Comparison of ENCODE assay signal across 29 mouse cellular contexts in genomic region chr14:8294257-8294656, GRCm38 (mm10). TPM values are rescaled to one million over a fixed set of nuclear protein-coding genes. Genes with fewer than 3 reads are reported as not detected.
DNase-seq lines count a peak whose midpoint lies in the region; ATAC-seq and TF ChIP-seq lines count a peak whose summit lies in the region.
"Had no signal": no experiment of that assay in that cellular context is flagged by ENCODE, and none has a peak within 500 bp of the region (broad histone marks: within the 10 kb centered on the region; RNA-seq: fewer than 3 reads in every experiment).

No protein-coding gene starts in this region.

- no peak overlapping the region for H3K4me2 ChIP-seq in hindbrain, embryonic 16.5 days (ENCODE audit: low read length)
- H3K4me2 ChIP-seq: embryonic facial prominence, embryonic 12.5 days; embryonic facial prominence, embryonic 15.5 days; forebrain, embryonic 12.5 days; forebrain, embryonic 15.5 days; heart, embryonic 12.5 days; heart, embryonic 15.5 days; hindbrain, embryonic 13.5 days had no signal

- no peak overlapping the region for H3K4me3 ChIP-seq in embryonic fibroblast, embryonic 13.5 days (ENCODE audit: insufficient read depth, low read length)
- no peak overlapping the region for H3K4me3 ChIP-seq in hindbrain, embryonic 16.5 days (ENCODE audit: low read length)
- H3K4me3 ChIP-seq: embryonic facial prominence, embryonic 12.5 days; embryonic facial prominence, embryonic 15.5 days; erythroblast, embryonic 14.5 days; forebrain, embryonic 12.5 days; forebrain, embryonic 15.5 days; heart, embryonic 12.5 days; heart, embryonic 15.5 days; hindbrain, embryonic 10.5 days; hindbrain, embryonic 13.5 days had no signal

- peak overlapping the region; percentile 98 for H3K27ac ChIP-seq in embryonic fibroblast, embryonic 13.5 days (ENCODE audit: insufficient read depth, low read length)
- no peak overlapping the region for H3K27ac ChIP-seq in hindbrain, embryonic 16.5 days (ENCODE audit: low read depth, low read length)
- H3K27ac ChIP-seq: embryonic facial prominence, embryonic 12.5 days; embryonic facial prominence, embryonic 15.5 days; forebrain, embryonic 12.5 days; forebrain, embryonic 15.5 days; heart, embryonic 15.5 days; hindbrain, embryonic 10.5 days; hindbrain, embryonic 13.5 days; hindbrain, postnatal 0 days had no signal

- ATAC-seq in hindbrain, embryonic 16.5 days, result no peak
- ATAC-seq: activated CD4-positive, CD25-positive, alpha-beta regulatory T cell, adult 4 months; forebrain, embryonic 15.5 days; hindbrain, postnatal 0 days; inflammation-experienced regulatory T-cells, adult 6 months; intestine, embryonic 16.5 days had no signal

- TF ChIP-seq POLR2A in embryonic fibroblast, embryonic 13.5 days (IDR thresholded peaks at IDR 0.05; ENCODE audit: low read depth, low read length), result no peak

- TF ChIP-seq CTCF in embryonic fibroblast, embryonic 13.5 days (IDR thresholded peaks at IDR 0.05; ENCODE audit: borderline replicate concordance, insufficient read depth, low read length), result no peak

- WGBS in hindbrain, embryonic 16.5 days, result 97% methylated on average over 1 of the region's 1 CpGs

- H3K36me3 ChIP-seq in hindbrain, embryonic 16.5 days (ENCODE audit: control insufficient read depth, insufficient read depth, low read length), result no peaks in the 10 kb centered on the region
- H3K36me3 ChIP-seq: embryonic facial prominence, embryonic 12.5 days; embryonic facial prominence, embryonic 15.5 days; forebrain, embryonic 12.5 days; forebrain, embryonic 15.5 days; heart, embryonic 12.5 days; heart, embryonic 15.5 days; hindbrain, embryonic 10.5 days; hindbrain, embryonic 13.5 days had no signal

- no peaks in the 10 kb centered on the region; the same call in 1 of the 2 replicates for H3K27me3 ChIP-seq in hindbrain, embryonic 16.5 days (replicated peaks; ENCODE audit: control insufficient read depth, insufficient read depth, low read length)
- H3K27me3 ChIP-seq: embryonic facial prominence, embryonic 12.5 days; embryonic facial prominence, embryonic 15.5 days; forebrain, embryonic 15.5 days had no signal

- H3K4me1 ChIP-seq in embryonic fibroblast, embryonic 13.5 days (ENCODE audit: control insufficient read depth, insufficient read depth, low read length), result peaks cover 11% of the 10 kb centered on the region
- no peaks in the 10 kb centered on the region for H3K4me1 ChIP-seq in hindbrain, embryonic 16.5 days (ENCODE audit: control insufficient read depth, insufficient read depth, low read depth, low read length)
- H3K4me1 ChIP-seq: embryonic facial prominence, embryonic 12.5 days; forebrain, embryonic 12.5 days; forebrain, embryonic 15.5 days; hindbrain, embryonic 10.5 days; hindbrain, embryonic 13.5 days had no signal

- no peak overlapping the region for H3K9ac ChIP-seq in hindbrain, embryonic 16.5 days (ENCODE audit: low read depth, low read length)
- H3K9ac ChIP-seq: embryonic facial prominence, embryonic 12.5 days; embryonic facial prominence, embryonic 15.5 days; forebrain, embryonic 12.5 days; forebrain, embryonic 15.5 days; heart, embryonic 12.5 days; heart, embryonic 15.5 days; hindbrain, embryonic 13.5 days had no signal

- peaks cover 5% of the 10 kb centered on the region for H3K9me3 ChIP-seq in hindbrain, embryonic 16.5 days (ENCODE audit: control insufficient read depth, low read length)
- H3K9me3 ChIP-seq: heart, embryonic 15.5 days had no signal

- peak; percentile 45 for DNase-seq in A20 (ENCODE audit: low read depth, low spot score)
- DNase-seq in NIH3T3 (ENCODE audit: low read depth), result peak; percentile 45
- DNase-seq in kidney, postnatal 4 days, result no peak
- no peak for DNase-seq in layer of hippocampus, postnatal 14 days (ENCODE audit: low spot score in 2 of 2)
- DNase-seq: adrenal gland, postnatal 10 days; adrenal gland, postnatal 36 days; cerebellum, adult 18-20 months; cerebellum, adult 9-10 months; cerebellum, postnatal 14 days; gastrocnemius, postnatal 25 days; heart, adult 18-20 months; heart, postnatal 10 days; heart, postnatal 36 days had no signal

RNA-seq across cellular contexts. Expression of gene Fam107a, which starts 23.6 kb away (rescaled TPM):
- polyA plus RNA-seq in embryonic fibroblast, embryonic 13.5 days (2011; ENCODE audit: insufficient read length, low read depth, missing spikeins), result not detected in 2 replicates
- 0.89 and 1.2 TPM in 2 replicates for polyA plus RNA-seq in hindbrain, embryonic 16.5 days (2015; fragmentation: Nextera tagmentation; extraction: Ambion mirVana)
- total RNA-seq in layer of hippocampus, postnatal 14 days (2021), result 100 to 1,000 TPM; 254 to 282 TPM
- polyA plus RNA-seq: activated CD4-positive, CD25-positive, alpha-beta regulatory T cell, adult 4 months; erythroblast, embryonic 14.5 days; inflammation-experienced regulatory T-cells, adult 6 months had no signal

RNA-seq across cellular contexts. Expression of gene Acox2, which starts 35.1 kb away (rescaled TPM):
- 1.3 TPM in 1 of 2 replicates, not detected in the other for polyA plus RNA-seq in embryonic fibroblast, embryonic 13.5 days (2011; ENCODE audit: insufficient read length, low read depth, missing spikeins)
- 0.09 and 0.23 TPM in 2 replicates for polyA plus RNA-seq in hindbrain, embryonic 16.5 days (2015; fragmentation: Nextera tagmentation; extraction: Ambion mirVana)
- total RNA-seq in layer of hippocampus, postnatal 14 days (2021), result under 1 TPM in 1 of 2 experiments, not detected in 1; 0.62 TPM
- total RNA-seq: ES-E14; hindbrain, postnatal 0 days had no signal
- polyA plus RNA-seq: activated CD4-positive, CD25-positive, alpha-beta regulatory T cell, adult 4 months; embryonic facial prominence, embryonic 12.5 days; erythroblast, embryonic 14.5 days; forebrain, embryonic 12.5 days; forebrain, embryonic 15.5 days; heart, embryonic 15.5 days; hindbrain, embryonic 10.5 days; hindbrain, embryonic 13.5 days; inflammation-experienced regulatory T-cells, adult 6 months had no signal

Comparison
In these comparisons a context has a peak if more than half of its experiments do, and no peak if none do; other contexts are left out.
1. DNase-seq: peak in A20 (single experiment) and NIH3T3 (single experiment); none in kidney, postnatal 4 days (0 of 2) and layer of hippocampus, postnatal 14 days (0 of 2).